Mouse (Mus musculus) cerebellum, postnatal 36 days (tissue): ENCODE measurements at regions not wholly inside any gene's neighbourhood (a gene's known extent, or its start where the extent isn't known, plus 50 kb on each side); places are given as distances from the start of the nearest gene placed in this dataset.
A peak's percentile ranks its signal among the peaks of the same experiment; 100 is the strongest.

ENCODE experiments used
- DNase-seq, 2 experiments: peaks; one replicate each; pipeline ENCODE4 v3.0.0; 2021 to 2022; ENCODE audit warnings: mixed read lengths in 2 of 2

DNA sequence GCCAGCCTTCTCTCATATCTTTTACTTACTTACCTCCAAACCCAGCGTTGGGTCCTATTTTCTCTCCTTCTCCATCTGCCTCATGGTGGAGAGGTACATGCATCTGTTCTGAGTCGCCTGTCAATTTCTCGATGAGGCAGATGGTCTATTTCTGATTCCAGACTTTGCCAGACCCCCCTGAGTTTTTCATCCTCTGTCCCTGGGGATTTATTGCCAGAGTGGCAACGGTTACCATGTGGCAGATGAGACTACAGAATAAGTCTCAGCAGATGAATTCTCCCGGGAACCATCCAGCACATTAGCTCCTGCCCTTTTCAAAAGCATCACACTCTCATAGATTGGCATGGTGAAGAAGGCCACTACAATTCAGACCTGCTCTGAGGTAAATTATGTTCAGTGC, 819.7 kb upstream of the Acvr2a start:
- no peak for DNase-seq

DNA sequence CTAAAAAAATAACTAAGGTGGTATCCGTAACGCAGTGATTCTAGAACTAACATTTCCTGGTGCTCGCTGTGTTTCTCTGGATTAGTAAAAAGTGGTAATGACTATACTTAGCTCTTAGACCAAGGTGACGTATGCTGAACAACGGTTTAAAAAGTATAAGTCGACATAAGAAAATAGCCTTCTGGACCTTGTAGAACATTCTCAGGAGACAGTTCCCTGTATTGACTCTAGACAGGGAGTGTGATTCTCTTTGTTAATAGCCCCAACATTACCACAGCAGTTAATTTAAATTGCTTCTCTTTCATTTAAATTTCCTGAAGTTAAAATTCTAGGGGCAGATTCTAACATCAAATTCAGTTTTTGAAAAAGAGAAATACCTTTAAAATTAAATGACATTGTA, 812.7 kb upstream of the Acvr2a start:
- no peak for DNase-seq

DNA sequence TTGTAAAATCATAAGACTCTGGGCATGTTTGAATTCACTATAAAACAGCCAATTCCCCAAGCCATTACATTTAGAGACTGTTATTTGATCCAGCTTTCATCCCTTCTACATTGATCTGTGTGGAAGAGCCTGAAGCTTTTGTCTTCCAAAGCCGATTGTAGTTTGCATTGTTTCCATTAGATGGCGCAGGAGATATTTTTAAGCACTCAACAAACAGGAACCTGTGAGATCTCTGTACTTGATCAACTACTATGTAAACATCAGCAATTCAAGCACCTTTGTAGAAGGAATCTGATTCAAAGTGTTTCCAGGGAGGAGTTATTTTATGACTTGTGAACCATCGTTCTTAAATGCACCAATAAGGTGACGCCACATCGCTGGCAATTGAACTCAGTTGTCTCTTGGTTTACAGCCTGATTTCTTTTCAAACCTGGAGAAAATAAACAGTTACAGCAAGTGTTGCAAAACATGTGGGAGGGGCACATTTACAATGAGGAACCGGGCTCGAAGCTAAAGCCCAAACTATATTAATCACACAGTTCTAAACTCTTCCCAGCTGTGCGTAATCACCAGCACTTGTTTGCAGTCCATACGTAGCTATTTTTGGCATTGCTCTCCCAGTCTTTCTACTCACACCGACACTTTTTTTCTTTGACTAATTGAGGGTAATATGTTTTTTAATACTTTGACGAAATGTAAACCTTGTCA, 812.0 kb upstream of the Acvr2a start:
- DNase-seq: peak in 1 of 2 experiments; percentile 58

DNA sequence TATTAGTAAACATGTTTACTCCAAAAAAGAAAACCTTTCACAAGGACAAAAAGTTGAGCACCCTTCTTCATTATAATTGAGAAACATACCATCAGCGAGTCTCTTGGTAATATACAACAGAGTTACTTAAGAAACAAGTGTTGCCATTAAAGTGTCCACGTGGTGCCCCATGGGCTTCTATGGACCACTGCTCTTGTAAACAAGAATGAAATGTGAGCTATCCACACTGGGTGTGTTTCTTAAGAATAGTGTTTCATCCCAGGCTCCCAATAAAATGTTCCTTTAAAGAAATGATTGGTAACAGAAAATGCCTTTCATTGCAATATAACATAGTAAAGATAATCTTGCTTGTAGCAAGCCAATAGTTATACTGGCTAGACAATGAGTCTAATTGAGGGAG, 803.6 kb upstream of the Acvr2a start:
- no peak for DNase-seq

DNA sequence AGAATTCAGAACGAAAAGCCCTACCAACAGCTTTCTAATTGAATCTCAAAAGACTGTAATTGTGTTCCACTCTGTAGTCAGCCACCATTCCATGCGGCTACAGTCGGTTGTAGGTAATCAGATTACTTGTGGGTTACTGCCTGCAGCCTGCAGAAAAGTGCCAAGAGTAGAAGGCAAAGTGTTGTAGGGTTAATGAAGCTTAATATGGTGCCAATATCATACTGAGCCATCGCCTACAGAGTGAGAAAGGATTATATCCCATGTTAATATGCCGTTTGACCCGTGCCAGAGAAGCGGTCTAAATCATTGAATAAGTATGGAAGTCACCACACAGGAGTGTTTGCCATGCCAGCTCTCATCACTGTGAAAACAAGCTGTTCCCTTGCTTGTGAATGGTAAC, 786.4 kb upstream of the Acvr2a start:
- no peak for DNase-seq

DNA sequence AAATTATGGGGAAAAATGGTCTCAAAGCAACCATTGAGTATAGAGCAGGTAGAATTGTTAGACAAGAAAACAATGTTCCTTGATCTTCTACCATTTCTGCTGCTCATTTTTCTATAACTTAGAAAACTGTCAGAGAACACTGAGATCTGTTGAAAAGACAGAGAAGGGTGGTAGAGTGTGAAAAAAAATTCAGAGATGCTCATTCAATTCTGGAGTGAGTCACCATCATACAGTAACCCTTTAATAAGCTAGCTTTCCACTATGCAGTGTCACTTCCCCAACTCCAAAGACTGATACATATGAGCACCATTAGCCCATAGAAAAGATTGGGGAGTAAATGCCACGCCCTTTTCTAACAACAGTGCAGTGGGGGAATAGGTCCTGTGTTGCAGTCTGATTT, 752.5 kb upstream of the Acvr2a start:
- DNase-seq: no peak

DNA sequence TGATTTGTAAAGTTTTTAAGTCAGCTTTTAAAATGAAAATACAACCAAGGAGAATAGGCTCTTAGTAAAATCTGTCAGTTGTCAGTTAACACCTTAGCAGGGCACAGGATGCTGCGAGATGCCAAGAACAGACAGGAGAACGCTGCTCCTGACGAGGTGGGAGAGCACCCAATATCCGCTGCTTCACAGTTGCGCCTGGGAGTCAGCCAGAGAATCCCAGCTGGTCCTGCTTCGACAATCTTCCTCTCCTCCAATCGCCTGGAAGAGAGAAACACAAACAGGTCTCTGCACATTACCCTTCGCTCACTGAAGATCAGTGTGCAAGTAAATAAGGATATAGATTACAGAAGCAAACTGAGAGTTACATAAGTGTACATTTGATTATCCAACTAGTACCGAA, 750.5 kb upstream of the Acvr2a start:
- DNase-seq: peak; percentile 80 to 81

DNA sequence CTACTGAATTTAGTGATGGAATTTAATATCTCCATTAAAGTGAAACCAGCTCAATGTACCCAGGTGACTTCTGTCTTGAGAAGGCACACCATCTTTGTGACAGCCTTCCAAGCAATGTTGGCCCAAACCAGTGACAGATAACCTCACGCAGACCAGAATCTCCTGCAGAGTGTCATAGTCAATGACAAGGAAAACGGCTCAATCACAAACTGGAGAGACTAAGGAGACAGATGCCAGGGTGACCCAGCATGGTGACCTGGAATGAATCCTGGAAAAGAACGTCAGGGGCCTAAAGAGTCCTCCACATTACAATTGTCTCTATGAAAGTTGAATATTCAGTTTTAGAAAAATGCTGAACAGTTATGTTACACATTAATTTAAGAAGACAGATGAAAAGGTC, 748.7 kb upstream of the Acvr2a start:
- DNase-seq: no peak

DNA sequence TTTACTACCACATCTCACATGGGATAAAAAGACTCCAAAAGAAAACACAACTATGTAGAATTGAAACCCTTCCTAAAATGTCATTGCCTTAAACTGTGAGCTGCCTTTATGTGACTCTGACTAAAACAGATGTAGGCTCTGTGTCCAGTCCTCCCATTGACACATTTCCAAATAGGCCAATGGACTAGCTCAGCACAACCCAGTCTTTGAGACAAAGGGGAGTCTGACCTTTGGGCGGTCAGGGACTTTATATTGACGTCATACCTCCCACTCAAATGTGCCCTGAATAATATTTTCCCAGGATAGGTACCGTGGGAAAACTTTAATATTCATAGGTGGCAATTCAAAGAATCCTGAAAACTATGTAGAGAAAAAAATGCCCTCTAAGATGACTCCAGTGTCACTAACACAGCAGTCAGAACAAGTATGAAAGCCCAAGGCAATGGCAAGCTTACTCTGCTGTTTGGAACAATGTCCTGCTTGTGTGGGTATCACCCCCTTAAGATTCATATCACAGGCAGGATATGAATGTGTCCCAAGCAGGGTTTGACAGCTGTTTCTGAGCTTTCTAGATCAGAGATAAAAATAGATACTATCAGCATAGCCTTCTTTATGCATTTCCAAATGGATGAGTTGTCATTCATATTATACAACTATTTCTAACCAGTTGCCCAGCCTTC, 731.6 kb upstream of the Acvr2a start:
- DNase-seq: no peak

DNA sequence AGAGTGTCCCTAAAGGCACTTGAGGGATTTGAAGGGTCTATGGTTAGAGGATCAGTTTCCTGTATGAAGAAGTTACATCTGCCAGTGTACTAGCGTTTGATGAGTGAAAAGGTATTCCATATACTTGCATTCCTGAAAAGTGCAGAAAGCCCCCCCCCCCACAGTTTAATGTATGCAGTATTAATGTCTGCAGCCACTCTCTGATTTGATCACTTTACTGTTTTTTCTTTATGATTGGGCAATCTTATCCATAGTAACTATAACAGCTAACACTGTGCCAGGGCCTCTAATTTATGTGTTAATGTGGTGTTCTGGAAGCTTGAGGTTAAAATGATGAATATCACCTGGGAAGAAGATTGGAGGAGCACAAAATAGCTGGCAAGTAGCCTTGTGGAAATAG, 715.6 kb upstream of the Acvr2a start:
- DNase-seq: no peak

DNA sequence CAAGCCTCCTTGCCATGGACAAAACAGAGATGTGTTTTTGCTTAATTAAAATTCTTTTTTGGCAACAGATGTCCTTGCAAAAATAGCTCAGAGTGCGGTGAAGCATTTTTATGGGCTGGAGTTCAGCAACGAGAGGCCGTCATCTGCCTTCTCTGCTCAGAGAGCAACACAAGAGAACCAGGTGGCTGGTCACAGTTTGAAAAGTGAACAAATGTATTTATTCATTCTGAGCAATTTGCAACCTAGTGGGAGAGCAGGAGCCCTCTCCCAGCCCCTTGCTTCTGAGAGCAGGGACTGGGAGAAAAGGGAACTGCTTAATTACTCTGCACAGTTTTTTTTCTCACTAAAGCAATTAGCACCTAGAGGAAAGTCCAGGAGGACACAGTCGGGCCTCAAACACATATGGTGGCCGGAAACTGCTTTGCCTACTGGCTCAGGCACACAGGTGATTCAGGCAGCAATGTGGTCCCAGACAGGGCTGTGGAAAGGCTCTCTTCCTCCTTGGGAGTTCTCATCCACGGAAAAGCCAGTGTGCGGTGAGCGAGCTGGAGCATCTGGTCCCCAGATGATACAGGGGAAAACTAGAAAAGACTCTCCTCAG, 714.9 kb upstream of the Acvr2a start:
- DNase-seq: peak; percentile 67 to 71

DNA sequence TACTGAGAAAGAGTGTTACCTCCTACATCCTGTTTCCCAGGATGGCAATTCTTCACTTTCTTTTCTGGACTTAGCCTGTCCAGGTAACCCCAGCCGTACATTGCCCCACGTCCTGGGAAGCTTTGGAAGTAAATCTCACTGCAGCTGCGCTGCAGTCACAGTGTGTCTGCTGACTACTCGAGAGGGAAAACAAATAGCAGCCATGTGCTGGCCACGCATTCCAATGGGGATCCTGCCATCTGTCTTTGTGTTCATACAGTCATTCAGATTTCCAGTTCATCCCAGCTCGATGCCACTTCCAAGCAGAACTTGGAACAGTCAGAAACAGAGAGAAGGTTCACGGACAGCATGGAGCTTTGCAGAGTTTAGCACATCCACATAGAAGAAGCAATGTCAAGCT, 690.2 kb upstream of the Acvr2a start:
- peak in 1 of 2 experiments; percentile 6 for DNase-seq

DNA sequence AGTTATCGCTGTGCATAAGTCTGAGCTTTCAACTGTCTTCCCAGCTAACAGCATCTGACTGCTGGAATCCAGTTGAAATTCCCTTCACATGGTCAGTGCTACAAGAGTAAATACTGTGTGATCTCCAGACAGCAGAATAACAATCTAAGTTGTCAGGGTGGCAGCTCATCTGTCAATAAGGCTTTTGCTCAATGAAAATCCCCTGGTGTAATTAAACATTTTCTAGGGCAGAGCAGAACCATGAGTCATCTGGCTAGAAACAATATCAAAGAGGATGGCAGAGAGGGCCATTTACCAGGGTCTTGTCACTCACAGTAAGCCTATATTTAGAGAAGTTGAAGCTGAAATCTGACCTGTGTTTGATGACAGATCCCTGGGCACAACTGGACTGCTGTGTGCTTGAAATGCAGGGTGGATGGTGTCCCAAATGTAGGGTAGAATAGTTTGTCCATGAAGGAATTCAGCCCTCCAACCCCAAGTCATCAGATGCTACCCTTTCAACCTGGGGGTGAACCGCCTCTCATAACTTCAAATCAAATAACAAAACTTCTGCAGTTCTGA, 675.8 kb upstream of the Acvr2a start:
- DNase-seq: no peak

DNA sequence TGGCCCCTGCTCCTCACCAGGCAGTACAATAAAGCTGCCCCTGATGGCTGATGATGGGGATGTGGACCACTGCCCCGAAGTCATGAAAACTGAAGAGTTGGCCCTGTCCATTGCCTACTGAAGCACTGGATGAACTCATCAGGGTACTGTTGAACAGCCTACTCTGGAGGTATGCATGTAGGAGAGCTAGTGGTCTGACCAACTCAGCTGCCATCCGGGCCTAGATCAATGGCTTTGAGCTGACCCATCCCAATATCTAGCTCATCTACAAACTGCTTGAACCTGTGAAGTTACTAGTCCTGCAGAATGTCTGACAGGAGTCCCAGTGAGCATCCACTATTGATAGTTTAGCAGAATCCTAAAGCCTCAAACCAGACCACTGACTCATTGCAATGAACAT, 672.6 kb upstream of the Acvr2a start:
- no peak for DNase-seq

DNA sequence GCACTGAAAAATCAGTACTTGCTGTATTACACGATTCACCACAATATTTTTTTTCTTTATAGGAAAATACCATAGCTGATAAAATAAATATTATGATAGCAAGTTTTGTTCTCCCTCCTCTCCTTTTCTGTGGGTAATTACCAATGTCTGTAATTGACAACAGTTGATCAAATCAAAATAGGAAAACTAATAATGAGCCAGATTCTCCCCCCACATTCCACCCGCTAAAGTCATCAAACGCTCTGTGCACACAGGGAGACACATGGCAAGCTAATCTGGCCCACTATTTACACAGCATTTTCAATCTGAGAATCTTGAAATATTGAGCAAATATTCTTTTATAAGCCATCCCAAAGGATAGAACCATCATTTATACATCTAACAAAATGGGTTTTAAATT, 659.2 kb upstream of the Acvr2a start:
- DNase-seq: no peak

DNA sequence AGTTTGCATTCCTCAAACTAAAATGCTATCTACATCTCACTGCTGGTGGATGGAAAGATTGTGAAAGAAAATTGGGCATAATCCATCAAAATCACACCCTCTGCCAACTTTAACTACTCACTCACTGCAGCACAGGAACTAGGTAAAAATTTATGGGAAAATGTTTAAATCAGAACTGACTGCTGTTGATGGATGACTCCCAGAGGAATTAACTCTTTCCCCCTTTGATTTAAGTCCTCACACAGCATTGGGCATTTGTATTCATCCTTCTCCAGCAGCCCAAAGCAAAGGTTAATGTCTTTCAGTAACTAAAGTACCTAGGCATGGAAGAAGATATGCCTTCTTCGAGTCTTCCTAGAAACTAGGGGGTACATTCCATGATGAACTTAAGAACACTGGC, 641.3 kb upstream of the Acvr2a start:
- no peak for DNase-seq

DNA sequence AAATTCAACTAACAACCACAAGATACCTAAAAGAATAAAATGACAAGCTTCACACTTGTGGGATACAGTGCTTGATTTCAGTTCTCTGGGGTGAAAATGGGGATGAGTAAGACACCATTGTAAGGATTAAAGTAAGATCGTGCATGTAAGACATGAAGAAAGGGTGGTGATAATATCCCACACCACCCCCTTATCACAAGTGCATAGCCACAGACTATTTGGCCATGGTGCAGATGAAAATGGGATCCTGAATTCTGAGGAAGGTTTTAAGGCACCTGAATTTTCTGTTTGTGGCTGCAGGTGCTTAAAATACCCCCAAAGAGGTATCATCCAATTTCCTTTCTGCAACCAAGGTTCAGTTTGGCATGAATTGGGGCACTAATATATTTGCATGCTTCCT, 627.7 kb upstream of the Acvr2a start:
- DNase-seq: no peak

DNA sequence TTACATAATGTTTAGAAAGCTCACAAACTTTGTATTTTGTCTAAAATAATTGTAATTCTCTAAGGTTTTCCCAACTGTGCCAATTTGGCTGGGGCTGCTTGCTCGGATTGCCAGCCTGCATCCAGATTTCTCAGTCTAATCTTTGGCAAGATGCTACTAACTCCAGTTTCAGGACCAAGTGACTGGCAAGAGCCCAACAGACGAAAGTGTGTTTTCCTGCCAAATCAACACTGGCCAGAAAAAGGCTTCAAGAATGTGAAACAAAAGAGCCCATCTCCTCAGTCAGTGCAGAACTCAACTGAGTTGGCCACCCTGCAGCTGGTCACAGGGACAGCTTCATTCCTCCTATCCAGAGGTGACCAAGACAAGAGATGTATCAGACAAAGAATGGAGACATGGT, 627.3 kb upstream of the Acvr2a start:
- peak; percentile 26 to 50 for DNase-seq

DNA sequence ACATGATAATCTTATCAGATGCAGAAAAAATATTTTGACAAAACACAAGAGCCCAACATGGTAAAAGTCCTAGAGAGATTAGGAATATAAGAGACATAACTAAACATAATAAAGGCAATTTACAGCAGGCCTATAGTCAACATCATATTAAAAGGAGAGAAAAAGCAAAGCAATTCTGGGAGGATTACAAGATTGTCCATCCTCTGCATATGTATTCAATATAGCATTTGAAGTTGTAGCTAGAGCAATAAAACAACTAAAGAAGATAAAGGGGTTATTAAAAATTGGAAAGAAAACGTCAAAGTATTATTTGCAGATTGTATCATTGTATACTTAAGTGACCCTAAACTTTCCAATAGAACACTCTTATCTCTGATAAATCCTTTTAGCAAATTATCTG, 602.1 kb upstream of the Acvr2a start:
- DNase-seq: no peak

DNA sequence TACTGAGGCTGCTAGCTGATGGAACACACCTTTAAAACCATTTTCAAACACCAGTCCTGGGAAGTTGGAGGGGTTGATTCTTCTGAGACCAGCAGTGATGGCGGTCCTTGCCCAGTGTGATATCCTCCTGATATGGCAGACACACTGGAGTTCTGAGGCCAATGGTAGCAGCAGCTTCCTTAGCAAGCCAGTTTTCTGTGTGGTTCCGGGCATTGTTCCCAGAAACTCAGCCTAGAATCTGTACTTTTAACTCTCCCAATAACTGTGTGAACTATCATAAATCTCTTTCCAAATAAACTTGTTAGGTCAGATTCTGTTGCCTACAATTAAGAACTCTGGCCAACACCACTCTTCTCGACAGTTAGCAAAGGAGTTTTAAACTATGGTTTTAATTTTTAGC, 593.1 kb upstream of the Acvr2a start:
- no peak for DNase-seq

DNA sequence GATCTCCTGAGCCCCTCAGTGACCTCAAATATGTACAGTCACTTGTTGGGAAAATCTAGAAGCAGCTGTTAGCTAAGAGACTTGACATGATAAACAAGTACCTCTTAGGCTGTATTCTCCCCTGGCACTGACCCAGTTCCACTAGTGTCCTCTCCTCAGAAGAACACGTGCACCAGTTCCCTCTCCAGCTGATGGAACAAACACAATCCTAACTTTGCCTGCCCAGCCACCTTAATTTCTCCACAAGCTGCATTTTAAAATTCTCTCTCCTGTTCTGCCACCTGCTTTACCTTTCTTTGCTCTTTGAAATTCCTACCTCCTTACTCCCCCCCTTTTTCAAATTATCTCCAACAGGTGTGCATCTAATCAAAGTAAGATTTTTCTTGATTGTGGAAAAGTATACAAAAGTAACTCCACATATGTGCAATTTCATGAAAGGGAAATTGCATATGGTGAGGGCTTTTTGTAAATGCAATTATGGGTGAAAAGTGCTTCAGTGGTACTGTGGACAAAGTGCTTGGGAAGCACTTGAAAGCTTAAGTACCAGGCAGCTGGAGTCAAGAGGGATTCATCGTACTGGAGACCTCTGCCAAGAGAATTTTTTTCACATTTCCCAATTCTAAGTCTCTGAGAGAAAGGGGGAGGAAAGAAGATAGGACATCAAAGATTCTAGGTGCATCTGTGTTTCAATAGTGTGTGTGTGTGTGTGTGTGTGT, 590.7 kb upstream of the Acvr2a start:
- no peak for DNase-seq

DNA sequence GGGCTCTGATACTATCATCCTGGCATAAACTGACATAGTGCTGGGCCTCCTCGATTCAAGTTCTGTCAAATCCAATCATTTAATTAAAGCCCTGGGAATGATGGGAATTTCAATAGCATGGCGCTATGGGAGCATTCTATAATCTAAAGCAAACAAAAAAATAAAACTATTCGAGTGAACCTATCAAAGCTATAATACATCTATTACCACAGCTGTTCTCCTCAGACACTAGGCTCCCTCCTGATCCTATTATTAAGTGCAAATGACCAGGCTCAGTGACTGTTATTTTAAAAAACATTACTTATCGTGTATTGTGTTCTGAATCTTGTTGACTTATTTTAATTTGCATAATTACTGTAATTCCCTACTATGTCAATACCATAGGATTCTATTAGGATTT, 563.7 kb upstream of the Acvr2a start:
- no peak for DNase-seq

DNA sequence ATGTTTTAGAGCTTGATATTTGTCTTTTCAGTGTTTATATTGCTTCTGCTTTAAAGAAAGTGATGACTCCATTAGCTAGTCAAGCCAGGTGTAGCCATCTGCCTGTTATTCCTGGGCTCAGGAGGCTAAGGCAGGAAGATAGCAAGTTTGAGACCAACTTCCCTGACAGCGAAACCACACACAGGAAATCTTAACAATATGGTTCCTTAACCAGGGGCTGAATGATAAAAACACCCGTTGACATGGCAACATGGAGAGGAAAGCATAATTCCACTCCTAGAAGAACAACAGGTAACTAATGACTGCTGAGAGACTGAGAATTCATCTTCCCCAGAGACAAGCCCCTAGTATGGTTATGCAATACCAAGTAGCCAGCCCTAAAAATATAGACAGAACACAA, 553.6 kb upstream of the Acvr2a start:
- no peak for DNase-seq
